Mouse (Mus musculus): ENCODE results near the gene Dnase1l2. TPM values are rescaled to one million over a fixed set of nuclear protein-coding genes. Genes with fewer than 3 reads are reported as not detected.

The Dnase1l2 gene
- polyA plus RNA-seq, 1 experiment: 18.2 TPM

- H3K27me3 ChIP-seq (ENCODE audit: control insufficient read depth, insufficient read depth, low read length): no peaks in the 10 kb centered on the region
- 81% methylated on average over 2 of the region's 2 CpGs for WGBS
- peak; percentile 19 for DNase-seq
These were observed 1.8 kb downstream of the Dnase1l2 start for GRCm38 (mm10) chr17:24441148-24441547.

GRCm38 (mm10) chr17:24440377-24440776 lies 2.5 kb downstream of the Dnase1l2 start:
- Histone ChIP-seq H3K36me3 (ENCODE audit: control insufficient read depth, insufficient read depth, low read length) (peaks cover 20% of the 10 kb centered on the region), H3K27me3 (ENCODE audit: control insufficient read depth, insufficient read depth, low read length) (no peaks in the 10 kb centered on the region), H3K27ac (ENCODE audit: control insufficient read depth, insufficient read depth, low read length) (no peak overlapping the region), H3K4me1 (replicated peaks; ENCODE audit: control insufficient read depth, insufficient read depth, low read length) (no peaks in the 10 kb centered on the region), H3K4me3 (ENCODE audit: control insufficient read depth, insufficient read depth, low read length) (no peak overlapping the region)
- TF ChIP-seq POLR2A (IDR thresholded peaks at IDR 0.05; ENCODE audit: control insufficient read depth, extremely low read depth, insufficient read depth, low read length, poor library complexity) (no peak), CTCF (IDR thresholded peaks at IDR 0.05; ENCODE audit: borderline replicate concordance, control insufficient read depth, extremely low read depth, insufficient read depth, low read length, poor library complexity) (no peak)
- no peak for DNase-seq
- 97% methylated on average over 8 of the region's 8 CpGs for WGBS

More at GRCm38 (mm10) chr17:24441148-24441547, 1.8 kb downstream of the Dnase1l2 start:
- TF ChIP-seq POLR2A (IDR thresholded peaks at IDR 0.05; ENCODE audit: control insufficient read depth, extremely low read depth, insufficient read depth, low read length, poor library complexity): no peak
- TF ChIP-seq CTCF (IDR thresholded peaks at IDR 0.05; ENCODE audit: borderline replicate concordance, control insufficient read depth, extremely low read depth, insufficient read depth, low read length, poor library complexity): no peak
- Histone ChIP-seq H3K4me1 (replicated peaks; ENCODE audit: control insufficient read depth, insufficient read depth, low read length) (no peaks in the 10 kb centered on the region), H3K27ac (ENCODE audit: control insufficient read depth, insufficient read depth, low read length) (no peak overlapping the region), H3K36me3 (ENCODE audit: control insufficient read depth, insufficient read depth, low read length) (peaks cover 27% of the 10 kb centered on the region), H3K4me3 (ENCODE audit: control insufficient read depth, insufficient read depth, low read length) (no peak overlapping the region)

GRCm38 (mm10) chr17:24437016-24437415 lies 5.9 kb downstream of the Dnase1l2 start:
- 88% methylated on average over 5 of the region's 5 CpGs for WGBS
- no peak overlapping the region for H3K4me3 ChIP-seq (ENCODE audit: control insufficient read depth, insufficient read depth, low read length)
- H3K27ac ChIP-seq (ENCODE audit: control insufficient read depth, insufficient read depth, low read length): no peak overlapping the region
- 0 out of 2 replicates have a peak, but pooled peaks cover 2% of the 10 kb centered on the region for H3K4me1 ChIP-seq (replicated peaks; ENCODE audit: control insufficient read depth, insufficient read depth, low read length)
- H3K27me3 ChIP-seq (ENCODE audit: control insufficient read depth, insufficient read depth, low read length): no peaks in the 10 kb centered on the region
- peak; percentile 49 for DNase-seq
- 0 out of 2 replicates have a peak, but pooled peaks cover 3% of the 10 kb centered on the region for H3K36me3 ChIP-seq (ENCODE audit: control insufficient read depth, insufficient read depth, low read length)
- TF ChIP-seq CTCF (IDR thresholded peaks at IDR 0.05; ENCODE audit: borderline replicate concordance, control insufficient read depth, extremely low read depth, insufficient read depth, low read length, poor library complexity) (no peak), POLR2A (IDR thresholded peaks at IDR 0.05; ENCODE audit: control insufficient read depth, extremely low read depth, insufficient read depth, low read length, poor library complexity) (no peak)

- no peak for DNase-seq
- Histone ChIP-seq H3K27ac (ENCODE audit: control insufficient read depth, insufficient read depth, low read length) (no peak overlapping the region), H3K27me3 (ENCODE audit: control insufficient read depth, insufficient read depth, low read length) (no peaks in the 10 kb centered on the region), H3K4me3 (ENCODE audit: control insufficient read depth, insufficient read depth, low read length) (no peak overlapping the region), H3K36me3 (ENCODE audit: control insufficient read depth, insufficient read depth, low read length) (peaks cover 6% of the 10 kb centered on the region), H3K4me1 (replicated peaks; ENCODE audit: control insufficient read depth, insufficient read depth, low read length) (peaks cover 9% of the 10 kb centered on the region; the same call in 1 of the 2 replicates)
- WGBS: 98% methylated on average over 14 of the region's 14 CpGs
- no peak for TF ChIP-seq POLR2A (IDR thresholded peaks at IDR 0.05; ENCODE audit: control insufficient read depth, extremely low read depth, insufficient read depth, low read length, poor library complexity)
- TF ChIP-seq CTCF (IDR thresholded peaks at IDR 0.05; ENCODE audit: borderline replicate concordance, control insufficient read depth, extremely low read depth, insufficient read depth, low read length, poor library complexity): no peak
These were observed 13.5 kb downstream of the Dnase1l2 start for GRCm38 (mm10) chr17:24429201-24429983.

GRCm38 (mm10) chr17:24427170-24427557 lies 15.7 kb downstream of the Dnase1l2 start:
- H3K27me3 ChIP-seq (ENCODE audit: control insufficient read depth, insufficient read depth, low read length): no peaks in the 10 kb centered on the region
- peaks cover 7% of the 10 kb centered on the region; the same call in 1 of the 2 replicates for H3K4me1 ChIP-seq (replicated peaks; ENCODE audit: control insufficient read depth, insufficient read depth, low read length)
- no peak overlapping the region for H3K4me3 ChIP-seq (ENCODE audit: control insufficient read depth, insufficient read depth, low read length)
- DNase-seq: no peak
- 23% methylated on average over 8 of the region's 8 CpGs for WGBS
- no peak overlapping the region for H3K27ac ChIP-seq (ENCODE audit: control insufficient read depth, insufficient read depth, low read length)
- TF ChIP-seq POLR2A (IDR thresholded peaks at IDR 0.05; ENCODE audit: control insufficient read depth, extremely low read depth, insufficient read depth, low read length, poor library complexity): no peak
- TF ChIP-seq CTCF (IDR thresholded peaks at IDR 0.05; ENCODE audit: borderline replicate concordance, control insufficient read depth, extremely low read depth, insufficient read depth, low read length, poor library complexity): no peak
- H3K36me3 ChIP-seq (ENCODE audit: control insufficient read depth, insufficient read depth, low read length): peaks cover 27% of the 10 kb centered on the region

DNA sequence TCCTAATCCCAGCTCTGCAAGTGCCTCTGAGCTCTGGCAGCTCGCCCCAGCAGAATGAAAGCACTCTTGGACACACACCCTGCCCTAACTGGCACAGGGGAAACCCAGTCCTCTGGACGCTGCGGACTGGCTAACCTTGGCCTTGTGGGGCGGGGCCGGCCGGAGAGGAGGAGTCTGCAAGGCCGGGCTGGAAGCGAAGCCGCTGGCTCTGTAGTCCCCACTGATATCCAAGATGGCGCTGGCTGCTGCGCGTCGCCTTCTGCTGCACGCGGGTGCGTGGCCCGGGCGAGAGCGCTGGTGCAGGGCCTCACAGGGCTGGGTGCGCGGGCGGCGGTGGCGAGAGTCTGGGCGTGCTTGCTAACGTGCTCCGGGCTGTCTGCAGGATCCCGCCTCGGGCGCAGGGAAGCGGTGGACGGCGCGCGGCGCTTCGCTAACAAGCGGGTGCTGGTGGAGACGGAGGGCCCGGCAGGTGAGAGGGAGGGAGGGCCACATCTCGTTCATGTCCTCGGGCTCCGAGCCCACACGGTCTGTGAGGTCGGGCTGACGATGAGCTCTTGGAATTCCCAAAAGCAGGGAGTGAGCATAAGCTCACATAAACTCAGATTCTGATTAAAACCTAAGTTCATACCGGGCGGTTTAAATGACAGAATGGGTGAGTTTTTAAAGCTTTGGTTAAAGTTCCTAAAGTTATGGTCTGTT lies 16.3 kb downstream of the Dnase1l2 start, which contains the start of gene Eci1:
TSS of gene Eci1 (plus strand) at position 171 of the 699 bp plus-strand sequence.
- peaks cover 33% of the 10 kb centered on the region for H3K36me3 ChIP-seq (ENCODE audit: control insufficient read depth, insufficient read depth, low read length)
- 0 out of 2 replicates have a peak, but pooled peaks have one; percentile 33 for TF ChIP-seq POLR2A (IDR thresholded peaks at IDR 0.05; ENCODE audit: control insufficient read depth, extremely low read depth, insufficient read depth, low read length, poor library complexity)
- TF ChIP-seq CTCF (IDR thresholded peaks at IDR 0.05; ENCODE audit: borderline replicate concordance, control insufficient read depth, extremely low read depth, insufficient read depth, low read length, poor library complexity): no peak

More for the DNA sequence above, 16.3 kb downstream of the Dnase1l2 start, which contains the start of gene Eci1:
- H3K4me1 ChIP-seq (replicated peaks; ENCODE audit: control insufficient read depth, insufficient read depth, low read length): peaks cover 7% of the 10 kb centered on the region; the same call in 1 of the 2 replicates
- no peak within 1 kb of the TSS for H3K27ac ChIP-seq (ENCODE audit: control insufficient read depth, insufficient read depth, low read length)
- H3K27me3 ChIP-seq (ENCODE audit: control insufficient read depth, insufficient read depth, low read length): no peaks in the 10 kb centered on the region
- peak; percentile 65 for DNase-seq
- WGBS: 3% methylated on average over 48 of the region's 48 CpGs
- peak within 1 kb of the TSS; percentile 51 for H3K4me3 ChIP-seq (ENCODE audit: control insufficient read depth, insufficient read depth, low read length)
